Mouse (Mus musculus) CH12.LX (cell line): ENCODE measurements around the gene Acot7.

ENCODE experiments used
- CTCF ChIP-seq, 2 experiments: IDR thresholded peaks in 1 of 2; conservative IDR thresholded peaks in 1 of 2; 2 replicates each; pipeline ENCODE4 v1.5.1; 2011 to 2012; ENCODE audit warnings: low read depth in 2 of 2, low read length in 2 of 2, improper control_type of control experiment in 1 of 2, inconsistent platforms in 1 of 2, mild to moderate bottlenecking in 1 of 2, moderate library complexity in 1 of 2
- EP300 ChIP-seq: IDR thresholded peaks from 2 replicates; pipeline ENCODE4 v1.6.1; 2011; ENCODE audit warnings: low read length, improper control_type of control experiment
- MAFK ChIP-seq: IDR thresholded peaks from 2 replicates; pipeline ENCODE4 v1.6.1; 2011; ENCODE audit warnings: low read length, improper control_type of control experiment; ENCODE audit not compliant: insufficient replicate concordance
- MAZ ChIP-seq: IDR thresholded peaks from 2 replicates; pipeline ENCODE4 v1.6.1; 2012; ENCODE audit warnings: low read depth, mild to moderate bottlenecking, inconsistent platforms, low read length, improper control_type of control experiment, moderate library complexity
- POLR2A ChIP-seq: IDR thresholded peaks from 2 replicates; pipeline ENCODE4 v1.6.1; 2011; ENCODE audit warnings: low read depth, mild to moderate bottlenecking, improper control_type of control experiment, low read length
- RCOR1 ChIP-seq: conservative IDR thresholded peaks from 2 replicates; pipeline ENCODE4 v1.6.1; 2012; ENCODE audit warnings: low read depth, mild to moderate bottlenecking, inconsistent platforms, low read length, improper control_type of control experiment
- SMC3 ChIP-seq: IDR thresholded peaks from 2 replicates; pipeline ENCODE4 v1.6.1; 2011; ENCODE audit warnings: low read depth, low read length, improper control_type of control experiment
- USF1 ChIP-seq: IDR thresholded peaks from 2 replicates; pipeline ENCODE4 v1.6.1; 2014; ENCODE audit warnings: low read depth, mild to moderate bottlenecking, inconsistent platforms, low read length, improper control_type of control experiment

DNA sequence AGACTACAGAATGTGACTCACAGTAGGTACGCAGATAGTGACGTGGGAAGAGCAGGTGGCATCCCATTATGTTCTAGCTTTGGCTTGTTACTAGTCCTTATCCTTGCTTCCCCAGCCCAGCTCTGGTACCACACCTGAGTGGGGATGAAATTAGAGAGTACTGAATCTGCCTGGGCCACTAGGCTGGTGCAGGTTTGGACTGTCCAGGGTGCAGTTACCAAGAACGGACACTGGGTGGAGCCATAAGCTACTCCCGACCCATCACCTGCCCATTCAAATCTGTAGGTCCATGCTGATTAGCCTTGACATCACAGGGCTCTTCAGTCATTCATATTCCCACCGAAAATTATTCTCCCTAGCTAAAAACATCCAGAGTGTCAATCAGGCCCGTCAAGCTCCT is 37.5 kb upstream of the Acot7 start:
- no peak for TF ChIP-seq RCOR1
- TF ChIP-seq USF1, result no peak
- no peak for TF ChIP-seq MAZ
- no peak for TF ChIP-seq MAFK
- peak; percentile 79 to 97 for TF ChIP-seq CTCF (conservative IDR thresholded peaks at IDR 0.05 in 1 of 2, IDR thresholded peaks at IDR 0.05 in 1 of 2; ENCODE audit: low read depth in 2 of 2, low read length in 2 of 2)
- TF ChIP-seq EP300, result no peak
- TF ChIP-seq SMC3, result peak; percentile 42
- no peak for TF ChIP-seq POLR2A
